Mouse (Mus musculus) layer of hippocampus, adult 2 months (tissue): ENCODE results near the gene Dennd4a. TPM values are rescaled to one million over a fixed set of nuclear protein-coding genes. Genes with fewer than 3 reads are reported as not detected.
A peak's percentile ranks its signal among the peaks of the same experiment; 100 is the strongest.

Experiments used
- DNase-seq, 2 experiments: peaks; one replicate each; pipeline ENCODE4 v3.0.0; 2022; ENCODE audit warnings: low spot score in 2 of 2
- H3K27ac ChIP-seq: fragments of 200-600 bp; 2 replicates; pipeline ENCODE4 v1.8.1; 2022
- H3K4me3 ChIP-seq: fragments of 200-600 bp; 2 replicates; pipeline ENCODE4 v1.8.1; 2022; ENCODE audit warnings: mild to moderate bottlenecking
- CTCF ChIP-seq: fragments of 200-600 bp; conservative IDR thresholded peaks from 2 replicates; pipeline ENCODE4 v1.8.1; 2022; ENCODE audit warnings: antibody characterized with exemption, mild to moderate bottlenecking, moderate library complexity
- total RNA-seq, 2 experiments: library from RNA; stranded (reverse); gene quantifications; 2 replicates each; pipeline ENCODE4 v1.2.3; 2021

Gene Dennd4a
- total RNA-seq, 2 experiments from 2014 or later = 39.9 to 41.5 TPM

DNA sequence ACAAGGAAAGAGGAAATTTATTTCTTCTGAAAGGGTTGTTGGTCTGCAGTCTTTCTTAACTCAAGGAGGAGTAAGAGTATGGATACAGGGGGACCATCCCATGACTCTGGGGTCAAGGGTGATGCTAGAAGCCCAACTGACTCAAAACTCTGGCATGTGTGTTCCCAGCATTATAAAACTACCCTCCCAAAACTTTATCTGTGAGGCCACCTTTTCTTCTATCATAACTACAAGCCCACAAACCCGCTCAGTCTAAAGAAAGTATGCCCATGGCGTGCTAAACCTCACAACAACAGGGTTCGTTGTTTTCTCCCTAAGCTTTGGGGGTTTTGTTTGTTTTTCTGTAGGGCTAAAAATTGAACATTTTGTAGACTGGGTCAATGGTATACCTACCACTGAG lies 23.3 kb downstream of the Dennd4a start:
- no peak for TF ChIP-seq CTCF
- DNase-seq = no peak
- H3K27ac ChIP-seq = no peak overlapping the region
- no peak overlapping the region for H3K4me3 ChIP-seq

DNA sequence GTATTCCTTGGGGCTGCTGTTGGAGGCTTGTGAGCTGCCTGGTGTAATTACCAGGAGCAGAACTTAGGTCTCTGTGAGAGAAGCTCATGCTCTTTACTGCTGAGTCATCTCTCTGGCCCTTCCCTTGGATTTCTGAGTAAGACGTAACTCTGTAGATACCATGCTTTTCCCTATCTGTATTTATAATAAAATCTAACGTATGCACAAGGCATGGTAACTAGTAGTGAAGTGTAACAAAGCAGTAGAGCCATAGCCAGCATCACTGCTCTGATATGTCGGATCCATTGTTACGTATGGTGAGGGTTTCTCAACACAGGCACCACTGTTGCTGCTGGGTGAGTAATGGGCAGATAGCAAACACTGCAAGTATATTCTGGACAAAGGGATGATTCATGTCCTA lies 34.2 kb downstream of the Dennd4a start:
- Histone ChIP-seq H3K27ac (0 out of 2 replicates have a peak overlapping the region, but pooled peaks have one; percentile 10), H3K4me3 (no peak overlapping the region)
- TF ChIP-seq CTCF = no peak
- DNase-seq = no peak

DNA sequence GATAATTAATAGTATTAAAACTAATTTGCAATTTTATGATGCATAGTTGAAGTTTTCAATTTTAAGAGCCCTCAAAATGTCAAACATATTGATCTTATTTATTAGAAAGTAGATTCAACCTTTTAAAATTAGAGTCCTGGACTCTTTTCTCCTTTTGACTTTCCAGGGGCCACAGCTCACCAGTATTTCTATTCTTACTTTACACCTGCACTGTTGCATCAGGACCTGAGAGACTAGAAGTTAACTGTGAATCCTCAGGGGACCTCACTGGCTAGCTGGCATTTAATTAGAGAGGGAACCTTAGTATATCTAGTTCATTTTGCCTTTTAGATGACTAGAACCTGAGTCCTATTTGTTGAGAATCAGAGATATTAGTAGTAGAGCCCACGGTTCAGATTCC lies 38.4 kb downstream of the Dennd4a start:
- no peak for TF ChIP-seq CTCF
- Histone ChIP-seq H3K27ac (no peak overlapping the region), H3K4me3 (no peak overlapping the region)
- no peak for DNase-seq

DNA sequence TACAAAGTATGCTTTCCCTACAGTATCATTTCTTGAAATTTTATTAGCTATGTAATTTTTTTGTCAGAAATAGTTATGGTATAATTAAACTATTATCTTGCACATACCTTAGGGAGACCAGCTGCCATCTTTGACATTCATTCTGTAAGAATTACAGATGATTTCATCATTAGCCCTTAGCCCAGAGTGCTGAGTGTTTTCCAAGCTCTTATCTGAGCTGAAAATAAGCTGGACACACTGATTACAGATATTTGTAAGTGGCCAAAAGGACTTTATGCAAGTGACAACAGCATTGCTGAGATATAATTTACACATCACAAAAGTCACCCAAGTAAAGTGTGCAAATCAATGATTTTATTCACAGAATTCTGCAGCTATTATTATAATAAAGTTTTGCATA lies 48.9 kb downstream of the Dennd4a start:
- no peak overlapping the region for H3K4me3 ChIP-seq
- no peak for TF ChIP-seq CTCF
- no peak for DNase-seq
- no peak overlapping the region for H3K27ac ChIP-seq

DNA sequence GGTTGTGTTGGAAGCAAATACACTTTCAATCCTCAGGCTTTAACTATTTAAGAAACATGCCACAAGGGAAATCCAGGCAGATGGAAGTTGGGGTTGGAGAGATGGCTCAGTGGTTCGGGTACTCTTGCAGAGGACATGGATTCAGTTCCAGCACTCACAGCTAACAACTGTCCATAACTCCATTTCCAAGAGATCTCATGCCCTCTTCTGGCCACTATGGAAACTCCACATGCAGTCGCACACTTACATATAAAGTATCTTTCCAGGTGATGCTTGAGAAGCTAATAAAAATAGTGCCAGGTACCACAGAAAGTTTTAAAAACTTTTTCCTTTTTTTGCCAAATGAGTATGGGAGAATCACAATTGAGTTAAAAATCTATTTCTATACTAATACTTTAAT lies 51.5 kb downstream of the Dennd4a start:
- no peak for DNase-seq
- H3K4me3 ChIP-seq = no peak overlapping the region
- H3K27ac ChIP-seq = no peak overlapping the region
- TF ChIP-seq CTCF = peak; percentile 69

DNA sequence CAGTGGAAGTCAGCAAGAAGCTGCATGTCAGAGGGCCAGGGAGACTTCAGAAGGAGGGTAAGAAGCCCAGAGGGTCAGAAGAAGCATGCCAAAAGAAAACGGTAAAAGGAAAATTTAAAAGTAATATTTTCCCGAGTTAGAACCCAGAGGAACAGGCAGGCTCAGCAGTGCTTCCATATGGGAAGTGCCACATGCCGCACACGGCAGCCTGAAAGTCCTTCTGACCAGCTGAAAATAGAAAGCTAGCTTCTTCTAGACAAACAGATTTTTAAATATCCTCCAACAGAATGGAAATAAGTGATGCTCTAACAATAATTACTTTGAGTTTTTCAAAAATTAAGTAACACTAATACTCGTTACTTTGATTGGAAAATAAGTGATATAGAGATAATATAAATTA lies 74.9 kb downstream of the Dennd4a start:
- TF ChIP-seq CTCF = no peak
- Histone ChIP-seq H3K27ac (0 out of 2 replicates have a peak overlapping the region, but pooled peaks have one; percentile 2), H3K4me3 (no peak overlapping the region)
- peak; percentile 11 to 25 for DNase-seq

DNA sequence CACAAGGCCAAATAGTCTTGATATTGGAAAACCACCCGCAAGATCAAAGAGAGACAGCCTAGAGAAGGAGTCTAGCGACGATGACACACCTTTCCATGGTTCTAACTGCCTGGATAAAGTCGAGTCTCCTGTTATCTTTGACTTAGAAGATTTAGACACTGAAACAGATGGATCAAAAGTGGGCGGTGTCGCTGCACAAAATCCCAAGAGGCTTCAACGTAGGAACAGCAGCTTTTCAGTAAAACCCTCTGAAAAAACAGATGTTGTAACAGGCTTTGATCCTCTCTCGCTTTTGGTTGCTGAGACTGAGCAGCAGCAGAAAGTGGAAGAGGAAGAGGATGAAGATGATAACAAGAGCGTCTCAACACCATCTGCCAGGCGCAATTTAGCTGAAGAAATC lies 85.5 kb downstream of the Dennd4a start:
- Histone ChIP-seq H3K4me3 (no peak overlapping the region), H3K27ac (peak overlapping the region; percentile 14; the same call in 1 of the 2 replicates)
- peak in 1 of 2 experiments; percentile 20 for DNase-seq
- no peak for TF ChIP-seq CTCF

DNA sequence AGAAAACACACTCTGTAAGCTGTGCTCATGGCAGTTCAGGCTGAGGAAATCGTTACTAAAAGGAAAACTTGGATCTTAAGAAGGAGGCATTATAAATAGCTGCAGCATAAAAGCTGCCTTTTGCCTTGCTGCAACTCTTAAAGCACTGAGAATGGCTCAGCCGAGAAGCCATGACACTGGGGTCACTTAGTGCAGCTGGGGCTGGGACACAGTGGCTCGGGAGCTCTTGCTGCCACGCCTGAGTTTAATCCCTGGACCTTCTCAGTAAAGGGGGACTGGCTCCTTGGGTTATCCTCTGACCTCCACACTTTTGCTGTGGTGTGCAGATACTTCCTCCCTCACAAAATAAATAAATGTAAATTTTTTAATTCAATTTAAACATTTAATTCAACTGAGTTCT lies 91.7 kb downstream of the Dennd4a start:
- TF ChIP-seq CTCF = no peak
- no peak for DNase-seq
- Histone ChIP-seq H3K4me3 (no peak overlapping the region), H3K27ac (peak overlapping the region; percentile 4; the same call in 1 of the 2 replicates)

DNA sequence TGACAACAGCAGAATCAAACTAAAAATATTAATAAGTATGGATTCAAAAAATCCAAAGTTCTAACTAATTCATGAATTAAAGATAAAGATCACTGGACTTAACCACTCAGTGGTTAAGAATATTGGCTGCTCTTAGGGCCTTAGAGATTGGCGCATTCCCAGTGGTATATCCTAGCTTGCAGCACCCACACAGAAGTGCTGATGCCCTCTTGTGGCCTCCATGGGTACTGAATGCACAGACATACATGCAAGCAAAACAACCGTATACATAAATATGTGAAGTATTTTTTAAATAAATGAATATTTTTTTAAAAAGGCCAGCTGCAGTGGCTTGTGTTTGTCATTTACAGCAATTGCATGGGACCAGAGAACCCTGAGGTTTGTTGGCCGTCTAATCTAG lies 92.2 kb downstream of the Dennd4a start:
- DNase-seq = peak; percentile 54 to 79
- peak; percentile 96 for TF ChIP-seq CTCF
- H3K4me3 ChIP-seq = no peak overlapping the region

DNA sequence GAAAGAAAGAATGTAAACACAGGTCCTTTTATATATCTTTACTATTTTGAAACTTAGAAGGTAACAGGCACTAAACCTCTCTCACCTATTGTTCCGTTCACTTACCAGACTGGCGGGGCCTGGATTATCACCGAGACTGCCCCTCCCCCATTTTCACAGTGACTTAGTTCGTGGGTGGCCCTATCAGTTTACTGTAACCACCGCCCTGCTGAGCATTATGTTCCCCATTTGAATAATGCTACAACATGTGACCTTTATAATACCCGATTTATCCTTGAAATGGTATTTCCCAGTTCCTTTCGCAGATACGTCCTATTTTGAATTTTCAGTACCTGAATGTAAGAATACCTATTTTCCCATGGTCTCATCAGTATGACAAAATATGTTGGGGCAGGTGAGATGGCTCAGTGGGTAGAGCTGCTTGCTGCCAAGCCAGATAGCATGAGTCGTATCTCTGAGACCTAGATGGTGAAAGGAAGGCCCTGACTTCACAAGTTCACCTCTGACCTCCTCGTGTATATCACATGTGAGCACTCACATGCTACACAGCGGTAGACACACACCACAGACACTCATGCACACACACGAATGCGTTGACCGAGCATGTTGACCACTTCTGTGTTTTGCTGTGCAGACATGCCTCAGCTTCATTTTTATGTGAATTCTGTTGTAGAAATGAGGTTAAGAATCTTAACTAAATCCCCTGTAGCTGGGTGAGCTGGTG lies 93.9 kb downstream of the Dennd4a start:
- no peak for TF ChIP-seq CTCF
- DNase-seq = no peak
- no peak overlapping the region for H3K4me3 ChIP-seq
- no peak overlapping the region for H3K27ac ChIP-seq

More for the DNA sequence above, 92.2 kb downstream of the Dennd4a start:
- H3K27ac ChIP-seq = no peak overlapping the region

DNA sequence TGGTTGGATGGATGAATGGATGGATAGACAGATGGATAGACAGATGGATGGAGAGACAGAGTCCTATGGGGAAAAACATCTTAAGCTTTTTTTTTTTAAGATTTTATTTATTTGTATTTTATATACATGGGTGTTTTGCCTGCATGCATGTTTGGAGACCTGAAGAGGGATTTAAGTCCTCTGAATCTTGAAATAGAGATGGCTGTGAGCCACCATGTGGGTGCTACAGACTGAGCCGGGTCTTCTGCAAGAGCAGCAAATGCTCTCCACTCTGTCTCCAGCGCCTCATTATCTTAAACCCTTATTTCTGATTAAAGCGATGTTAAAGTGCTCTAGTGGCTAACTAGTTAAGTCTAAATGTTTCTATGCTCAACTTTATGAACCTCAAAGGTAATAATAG lies 96.3 kb downstream of the Dennd4a start:
- TF ChIP-seq CTCF = no peak
- DNase-seq = no peak

DNA sequence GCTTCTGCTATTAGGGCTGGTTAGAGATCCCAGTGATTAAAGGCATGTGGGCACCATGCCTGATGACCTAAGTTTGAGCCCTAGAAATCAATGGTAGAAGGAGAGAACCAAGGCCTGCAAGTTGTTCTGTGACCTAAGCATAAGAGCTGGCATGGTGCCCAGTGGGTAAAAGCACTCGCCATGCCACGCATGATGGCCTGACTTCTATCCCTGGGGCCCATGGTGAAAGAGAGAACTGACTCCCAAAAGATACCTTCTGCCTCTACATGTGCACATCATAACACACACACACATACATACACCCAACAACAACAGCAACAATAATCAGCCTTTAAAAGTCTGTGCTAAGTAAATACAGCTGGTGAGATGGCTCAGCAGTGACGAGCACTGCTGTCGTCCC lies 102.3 kb downstream of the Dennd4a start:
- no peak overlapping the region for H3K4me3 ChIP-seq
- no peak for DNase-seq
- H3K27ac ChIP-seq = no peak overlapping the region
- no peak for TF ChIP-seq CTCF

More for the DNA sequence above, 96.3 kb downstream of the Dennd4a start:
- Histone ChIP-seq H3K4me3 (no peak overlapping the region), H3K27ac (no peak overlapping the region)

DNA sequence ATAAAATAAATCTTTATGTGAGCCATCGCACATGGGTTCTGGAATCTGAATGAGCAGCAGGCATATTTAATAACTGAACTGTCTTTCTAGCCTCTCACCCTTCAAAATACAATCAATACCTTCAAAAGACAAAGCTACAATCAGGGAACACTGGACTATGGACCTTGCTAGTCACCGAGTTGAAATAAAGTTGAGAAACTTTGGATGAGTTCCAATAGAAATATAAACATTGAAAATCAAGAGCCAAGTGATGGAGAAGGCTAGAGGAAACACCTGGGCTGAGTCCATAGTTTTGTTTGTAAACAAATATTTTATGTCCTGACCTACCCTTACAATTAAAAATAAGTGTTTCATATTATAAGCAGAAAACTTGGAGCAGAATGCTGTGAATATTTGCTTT lies 102.8 kb downstream of the Dennd4a start:
- no peak for TF ChIP-seq CTCF
- Histone ChIP-seq H3K27ac (no peak overlapping the region), H3K4me3 (no peak overlapping the region)
- no peak for DNase-seq

DNA sequence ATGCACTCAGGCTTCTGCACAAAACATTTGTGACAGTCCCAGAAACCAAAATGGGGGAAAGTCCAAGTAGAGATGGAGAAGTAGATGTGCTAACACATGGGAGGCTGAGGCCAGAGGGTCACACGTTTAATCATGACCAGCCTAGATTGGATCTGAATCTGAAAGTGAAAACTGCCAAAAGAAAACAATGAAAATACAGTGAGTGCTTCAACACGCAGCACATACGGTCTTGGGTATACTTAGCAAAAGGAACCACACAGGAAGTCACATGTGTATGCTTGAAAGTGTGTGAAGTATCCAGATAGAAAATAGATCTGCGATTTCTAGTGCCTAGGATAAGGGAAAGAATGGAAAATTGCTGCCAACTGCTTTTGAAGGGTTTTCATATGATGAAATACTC lies 103.5 kb downstream of the Dennd4a start:
- no peak for TF ChIP-seq CTCF
- no peak for DNase-seq
- H3K27ac ChIP-seq = no peak overlapping the region
- H3K4me3 ChIP-seq = no peak overlapping the region
